Mouse (Mus musculus): ENCODE results near the gene Gprc5c.

GRCm38 (mm10) chr11:114830433-114830773 lies 20.5 kb upstream of the Gprc5c start:
- TF ChIP-seq CTCF (IDR thresholded peaks at IDR 0.05; ENCODE audit: low read depth, low read length), result no peak
- no peak for TF ChIP-seq POLR2A (IDR thresholded peaks at IDR 0.05; ENCODE audit: insufficient read depth, low read length)
- TF ChIP-seq EP300 (IDR thresholded peaks at IDR 0.05; ENCODE audit: insufficient read depth, low read depth, low read length), result no peak
